Mouse (Mus musculus) ES-Bruce4 (cell line): ENCODE results near the gene Zbtb7a. TPM values are rescaled to one million over a fixed set of nuclear protein-coding genes. Genes with fewer than 3 reads are reported as not detected.
"Not testable (repeated sequence)": the region's sequence is repeated elsewhere in the genome, so short reads cannot be mapped to it uniquely, and the experiment has no call there.

Experiments
- H3K27ac ChIP-seq: 2 replicates; pipeline ENCODE4 v1.5.1; 2012; ENCODE audit warnings: low read length, inconsistent platforms; ENCODE audit not compliant: insufficient read depth
- H3K27me3 ChIP-seq: 2 replicates; pipeline ENCODE4 v1.6.1; 2012; ENCODE audit warnings: mild to moderate bottlenecking, low read length, inconsistent platforms; ENCODE audit not compliant: control insufficient read depth, poor library complexity, insufficient read depth, severe bottlenecking
- H3K36me3 ChIP-seq: 2 replicates; pipeline ENCODE4 v1.6.1; 2012; ENCODE audit warnings: inconsistent platforms, mild to moderate bottlenecking, low read length, moderate library complexity; ENCODE audit not compliant: control insufficient read depth, poor library complexity, insufficient read depth, severe bottlenecking
- H3K4me1 ChIP-seq: one replicate; pipeline ENCODE4 v1.8.1; 2011; ENCODE audit warnings: low read length; ENCODE audit not compliant: control insufficient read depth, insufficient read depth
- H3K4me3 ChIP-seq: 2 replicates; pipeline ENCODE4 v1.5.1; 2011; ENCODE audit warnings: low read depth, mild to moderate bottlenecking, low read length
- H3K9ac ChIP-seq: 2 replicates; pipeline ENCODE4 v1.6.1; 2012; ENCODE audit warnings: low read depth, mild to moderate bottlenecking, inconsistent platforms; ENCODE audit not compliant: poor library complexity, severe bottlenecking
- H3K9me3 ChIP-seq: replicated peaks from 2 replicates; pipeline ENCODE4 v1.6.1; 2012; ENCODE audit warnings: mild to moderate bottlenecking, low read length, inconsistent platforms; ENCODE audit not compliant: control insufficient read depth, poor library complexity, insufficient read depth, severe bottlenecking
- CTCF ChIP-seq: IDR thresholded peaks from one replicate; pipeline ENCODE4 v1.8.1; 2011; ENCODE audit warnings: low read depth, low read length
- EP300 ChIP-seq: IDR thresholded peaks from 2 replicates; pipeline ENCODE4 v1.6.1; 2011; ENCODE audit warnings: low read depth, low read length; ENCODE audit not compliant: insufficient read depth
- POLR2A ChIP-seq: IDR thresholded peaks from one replicate; pipeline ENCODE4 v1.8.1; 2011; ENCODE audit warnings: low read length; ENCODE audit not compliant: insufficient read depth
- polyA plus RNA-seq: library from polyadenylated mRNA; stranded (reverse); fragments of >200 nt; gene quantifications from 2 replicates; pipeline ENCODE4 v1.2.4, GENCODE M21; 2011; ENCODE audit warnings: low read depth; ENCODE audit not compliant: missing spikeins, insufficient read depth, insufficient read length

The Zbtb7a gene
- polyA plus RNA-seq, 1 experiment = 12.6 TPM

GRCm38 (mm10) chr10:81179451-81180342 is 44.7 kb downstream of the Zbtb7a start:
- Histone ChIP-seq H3K9me3 (no peaks in the 10 kb centered on the region), H3K36me3 (peaks cover 53% of the 10 kb centered on the region), H3K9ac (no peak overlapping the region; the same call in 1 of the 2 replicates), H3K4me3 (no peak overlapping the region), H3K27ac (peak overlapping the region; percentile 4; the same call in 1 of the 2 replicates), H3K4me1 (peaks cover 2% of the 10 kb centered on the region), H3K27me3 (no peaks in the 10 kb centered on the region)
- no peak for TF ChIP-seq POLR2A

GRCm38 (mm10) chr10:81180946-81181345 is 45.9 kb downstream of the Zbtb7a start:
- Histone ChIP-seq H3K4me3 (no peak overlapping the region), H3K9ac (no peak overlapping the region), H3K36me3 (peaks cover 53% of the 10 kb centered on the region), H3K4me1 (peaks cover 2% of the 10 kb centered on the region), H3K27ac (no peak overlapping the region), H3K27me3 (no peaks in the 10 kb centered on the region), H3K9me3 (no peaks in the 10 kb centered on the region)
- no peak for TF ChIP-seq EP300
- TF ChIP-seq POLR2A = no peak
- TF ChIP-seq CTCF = no peak

- H3K27ac ChIP-seq, H3K9me3 ChIP-seq, H3K4me3 ChIP-seq, H3K27me3 ChIP-seq, H3K4me1 ChIP-seq, H3K9ac ChIP-seq: not testable (repeated sequence)
- peaks cover 53% of the 10 kb centered on the region for H3K36me3 ChIP-seq
Measured at GRCm38 (mm10) chr10:81181860-81182259, 46.8 kb downstream of the Zbtb7a start.

DNA sequence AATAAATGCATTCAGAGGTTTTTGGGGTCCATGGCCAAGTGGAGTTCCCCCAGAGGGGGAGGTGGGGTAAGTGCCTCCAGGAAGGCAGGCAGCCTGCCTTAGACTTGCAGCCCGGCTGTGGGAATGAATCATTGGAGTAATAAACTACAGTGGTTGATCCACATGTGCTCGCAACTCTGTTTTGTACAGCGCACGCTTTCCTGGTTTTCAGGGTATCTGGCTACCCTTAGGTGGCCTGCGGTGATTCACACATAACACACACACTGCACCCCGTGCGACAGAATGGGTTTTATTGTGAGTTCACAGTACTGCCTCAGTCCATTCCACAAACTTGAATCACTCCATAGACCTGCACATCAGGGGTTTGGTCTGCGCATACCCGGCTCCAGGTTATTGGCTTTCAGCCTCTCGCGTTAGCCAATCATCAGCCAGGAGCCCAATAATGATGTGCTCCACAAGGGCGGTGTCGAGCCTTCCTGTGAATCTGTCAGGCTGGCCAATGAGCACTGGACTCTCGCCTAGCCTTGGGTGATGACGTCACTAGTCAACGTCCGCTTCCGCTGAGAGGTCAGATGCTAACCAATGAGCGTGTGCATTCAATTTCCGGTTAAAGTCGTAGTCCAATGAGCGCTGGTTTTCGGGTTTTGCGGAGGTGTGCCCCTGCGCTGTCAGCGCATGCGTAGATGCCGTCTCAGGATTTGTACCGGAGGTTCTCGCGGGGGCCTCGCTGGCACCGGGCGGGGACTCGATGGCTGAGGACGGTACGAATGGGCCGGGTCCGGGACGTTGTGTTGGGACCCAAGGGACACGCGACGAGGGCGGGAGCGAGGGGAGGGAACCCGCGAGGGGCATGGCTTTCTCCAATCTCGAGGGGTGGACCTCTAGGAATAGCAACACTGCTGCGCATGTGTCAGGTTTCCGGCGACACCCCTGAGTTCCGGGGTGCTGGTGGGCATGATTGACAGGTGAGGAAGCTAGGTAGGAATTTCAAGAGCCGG is 47.6 kb downstream of the Zbtb7a start, which contains the start of gene Dapk3:
Gene Dapk3, plus strand, starts transcription at position 670 of the 998 bp plus-strand sequence.
- H3K27ac ChIP-seq = peak within 1 kb of the TSS; percentile 42; the same call in 1 of the 2 replicates
- H3K9me3 ChIP-seq = no peaks in the 10 kb centered on the region
- H3K9ac ChIP-seq = peak within 1 kb of the TSS; percentile 80
- peaks cover 46% of the 10 kb centered on the region for H3K36me3 ChIP-seq
- no peaks in the 10 kb centered on the region for H3K27me3 ChIP-seq
- TF ChIP-seq POLR2A (no peak), EP300 (no peak), CTCF (no peak)
- peaks cover 2% of the 10 kb centered on the region for H3K4me1 ChIP-seq
- H3K4me3 ChIP-seq = peak within 1 kb of the TSS; percentile 94

- H3K36me3 ChIP-seq = peaks cover 34% of the 10 kb centered on the region
- H3K4me3 ChIP-seq = peak within 1 kb of the TSS; percentile 94
- H3K27me3 ChIP-seq = no peaks in the 10 kb centered on the region
- peaks cover 2% of the 10 kb centered on the region for H3K4me1 ChIP-seq
- H3K27ac ChIP-seq = peak within 1 kb of the TSS; percentile 42; the same call in 1 of the 2 replicates
- H3K9ac ChIP-seq = peak within 1 kb of the TSS; percentile 80
- H3K9me3 ChIP-seq = no peaks in the 10 kb centered on the region
- TF ChIP-seq EP300 (no peak), POLR2A (no peak), CTCF (no peak)
Measured at GRCm38 (mm10) chr10:81183805-81184204, 48.8 kb downstream of the Zbtb7a start, which contains the start of gene 4930442H23Rik. Gene 4930442H23Rik, minus strand, starts transcription at chr10:81183849.
